Mouse (Mus musculus): Measurements from ENCODE around the gene Lep.

GRCm38 (mm10) chr6:29059846-29060685, at the start of gene Lep:
- no peak for TF ChIP-seq CTCF (conservative IDR thresholded peaks at IDR 0.05; ENCODE audit: insufficient read depth, insufficient read length, low read depth, low read length)
- no peak for TF ChIP-seq POLR2A (IDR thresholded peaks at IDR 0.05; ENCODE audit: low read depth, low read length)
